Mouse (Mus musculus) liver, embryonic 16.5 days (tissue): Measurements from ENCODE around the gene Cfdp1. TPM values are rescaled to one million over a fixed set of nuclear protein-coding genes. Genes with fewer than 3 reads are reported as not detected.
A peak's percentile ranks its signal among the peaks of the same experiment; 100 is the strongest.

ENCODE experiments used
- ATAC-seq: fragments of 200-750 bp; cut with Nextera tagmentation; 2 replicates; pipeline ENCODE4 v1.8.0; 2017; ENCODE audit warnings: low read depth, mild to moderate bottlenecking, moderate number of reproducible peaks, moderate library complexity
- H3K27ac ChIP-seq: fragments of 300-500 bp; sonication (generic); 2 replicates; pipeline ENCODE4 v1.5.1; 2014; ENCODE audit warnings: mild to moderate bottlenecking, low read length
- H3K27me3 ChIP-seq: fragments of 300-500 bp; sonication (generic); 2 replicates; pipeline ENCODE4 v1.6.1; 2014; ENCODE audit warnings: low read depth, low read length, mixed read lengths; ENCODE audit not compliant: control insufficient read depth, insufficient read depth
- H3K36me3 ChIP-seq: fragments of 300-500 bp; sonication (generic); 2 replicates; pipeline ENCODE4 v1.6.1; 2014; ENCODE audit warnings: mild to moderate bottlenecking; ENCODE audit not compliant: control insufficient read depth, insufficient read depth
- H3K4me1 ChIP-seq: fragments of 300-500 bp; sonication (generic); 2 replicates; pipeline ENCODE4 v1.6.1; 2014; ENCODE audit warnings: low read depth, low read length, mixed read lengths; ENCODE audit not compliant: control insufficient read depth
- H3K4me2 ChIP-seq: fragments of 300-500 bp; sonication (generic); 2 replicates; pipeline ENCODE4 v1.6.1; 2014; ENCODE audit warnings: low read depth, low read length, mixed read lengths
- H3K4me3 ChIP-seq: fragments of 300-500 bp; sonication (generic); 2 replicates; pipeline ENCODE4 v1.5.1; 2014; ENCODE audit warnings: low read depth, mild to moderate bottlenecking, low read length
- H3K9ac ChIP-seq: fragments of 300-500 bp; sonication (generic); 2 replicates; pipeline ENCODE4 v1.6.1; 2014; ENCODE audit warnings: low read depth, low read length
- H3K9me3 ChIP-seq: fragments of 300-500 bp; sonication (generic); replicated peaks from 2 replicates; pipeline ENCODE4 v1.6.1; 2016; ENCODE audit warnings: low read length; ENCODE audit not compliant: control insufficient read depth
- WGBS: fragments of 180-500 bp; shearing (Covaris S2); extraction: QIAGEN DNeasy Blood & Tissue Kit; methylation state at CpG from one replicate; pipeline ENCODE4 v1.1.7; 2014; ENCODE audit not compliant: insufficient replicate concordance; 5-methylcytosine and 5-hydroxymethylcytosine counted together
- polyA plus RNA-seq: library from polyadenylated mRNA; unstranded; fragments of >200 nt; fragmentation: Nextera tagmentation; extraction: Ambion mirVana; gene quantifications from 2 replicates; pipeline ENCODE4 v1.2.1, GENCODE M21; 2015

Gene Cfdp1
- polyA plus RNA-seq, 1 experiment from 2014 or later = 63.2 TPM

- no peak overlapping the region for H3K9ac ChIP-seq
- no peaks in the 10 kb centered on the region for H3K9me3 ChIP-seq
- no peak overlapping the region for H3K27ac ChIP-seq
- no peaks in the 10 kb centered on the region for H3K4me1 ChIP-seq
- H3K36me3 ChIP-seq = no peaks in the 10 kb centered on the region
- H3K4me2 ChIP-seq = no peak overlapping the region
- H3K4me3 ChIP-seq = no peak overlapping the region
- ATAC-seq = no peak
- 81% methylated on average over 13 of the region's 13 CpGs for WGBS
- no peaks in the 10 kb centered on the region for H3K27me3 ChIP-seq
Observed at GRCm38 (mm10) chr8:111760708-111761107, 93.4 kb downstream of the Cfdp1 start.

- H3K27ac ChIP-seq = no peak overlapping the region
- no peak for ATAC-seq
- no peaks in the 10 kb centered on the region for H3K27me3 ChIP-seq
- H3K4me2 ChIP-seq = no peak overlapping the region
- H3K4me3 ChIP-seq = no peak overlapping the region
- no peak overlapping the region for H3K9ac ChIP-seq
- H3K36me3 ChIP-seq = no peaks in the 10 kb centered on the region
- 68% methylated on average over 5 of the region's 5 CpGs for WGBS
- no peaks in the 10 kb centered on the region for H3K4me1 ChIP-seq
- H3K9me3 ChIP-seq = no peaks in the 10 kb centered on the region
Observed at GRCm38 (mm10) chr8:111758817-111759216, 95.3 kb downstream of the Cfdp1 start.

- Histone ChIP-seq H3K27ac (no peak overlapping the region), H3K4me1 (no peaks in the 10 kb centered on the region), H3K9ac (no peak overlapping the region), H3K4me2 (no peak overlapping the region), H3K4me3 (no peak overlapping the region), H3K36me3 (no peaks in the 10 kb centered on the region), H3K9me3 (no peaks in the 10 kb centered on the region), H3K27me3 (no peaks in the 10 kb centered on the region)
- WGBS = 68% methylated on average over 9 of the region's 9 CpGs
- ATAC-seq = no peak
Observed at GRCm38 (mm10) chr8:111757599-111757998, 96.5 kb downstream of the Cfdp1 start.

GRCm38 (mm10) chr8:111754736-111755135 is 99.4 kb downstream of the Cfdp1 start:
- no peaks in the 10 kb centered on the region for H3K4me1 ChIP-seq
- no peak for ATAC-seq
- no peaks in the 10 kb centered on the region; the same call in 1 of the 2 replicates for H3K27me3 ChIP-seq
- no peak overlapping the region for H3K27ac ChIP-seq
- H3K9me3 ChIP-seq = no peaks in the 10 kb centered on the region
- H3K9ac ChIP-seq = no peak overlapping the region
- 68% methylated on average over 6 of the region's 6 CpGs for WGBS
- H3K4me3 ChIP-seq = no peak overlapping the region
- no peak overlapping the region for H3K4me2 ChIP-seq
- H3K36me3 ChIP-seq = no peaks in the 10 kb centered on the region

- Histone ChIP-seq H3K27ac (no peak overlapping the region), H3K4me1 (no peaks in the 10 kb centered on the region), H3K4me3 (no peak overlapping the region), H3K9ac (no peak overlapping the region), H3K4me2 (no peak overlapping the region), H3K36me3 (no peaks in the 10 kb centered on the region), H3K9me3 (no peaks in the 10 kb centered on the region), H3K27me3 (no peaks in the 10 kb centered on the region; the same call in 1 of the 2 replicates)
- WGBS = 24% methylated on average over 2 of the region's 2 CpGs
- ATAC-seq = peak; percentile 16; the same call in 1 of the 2 replicates
Observed at GRCm38 (mm10) chr8:111754088-111754487, 100.0 kb downstream of the Cfdp1 start.

- Histone ChIP-seq H3K4me1 (peaks cover 6% of the 10 kb centered on the region), H3K36me3 (no peaks in the 10 kb centered on the region), H3K4me2 (no peak overlapping the region), H3K9ac (no peak overlapping the region), H3K4me3 (no peak overlapping the region), H3K27ac (no peak overlapping the region), H3K9me3 (no peaks in the 10 kb centered on the region), H3K27me3 (peaks cover 18% of the 10 kb centered on the region)
- ATAC-seq = no peak
- WGBS = 28% methylated on average over 6 of the region's 6 CpGs
Observed at GRCm38 (mm10) chr8:111748766-111749165, 105.3 kb downstream of the Cfdp1 start.

GRCm38 (mm10) chr8:111747866-111748649 is 106.0 kb downstream of the Cfdp1 start:
- no peak overlapping the region for H3K27ac ChIP-seq

GRCm38 (mm10) chr8:111746582-111747465 is 107.3 kb downstream of the Cfdp1 start:
- WGBS = 33% methylated on average over 13 of the region's 13 CpGs
- Histone ChIP-seq H3K27me3 (peaks cover 37% of the 10 kb centered on the region), H3K36me3 (no peaks in the 10 kb centered on the region), H3K4me3 (no peak overlapping the region), H3K9ac (no peak overlapping the region), H3K27ac (no peak overlapping the region), H3K4me1 (peaks cover 6% of the 10 kb centered on the region), H3K4me2 (no peak overlapping the region), H3K9me3 (no peaks in the 10 kb centered on the region)
- no peak for ATAC-seq

More at GRCm38 (mm10) chr8:111747866-111748649, 106.0 kb downstream of the Cfdp1 start:
- H3K9ac ChIP-seq = no peak overlapping the region
- no peak overlapping the region for H3K4me2 ChIP-seq
- peaks cover 25% of the 10 kb centered on the region for H3K27me3 ChIP-seq
- 61% methylated on average over 8 of the region's 8 CpGs for WGBS
- no peak overlapping the region for H3K4me3 ChIP-seq
- H3K36me3 ChIP-seq = no peaks in the 10 kb centered on the region
- no peak for ATAC-seq
- H3K9me3 ChIP-seq = no peaks in the 10 kb centered on the region
- H3K4me1 ChIP-seq = peaks cover 6% of the 10 kb centered on the region
